Mouse (Mus musculus): ENCODE data around the gene Shmt2.

- no peak for TF ChIP-seq CTCF (IDR thresholded peaks at IDR 0.05; ENCODE audit: control insufficient read depth, insufficient read depth, insufficient replicate concordance, low read depth, low read length)
- TF ChIP-seq POLR2A (IDR thresholded peaks at IDR 0.05; ENCODE audit: control insufficient read depth, low read depth, low read length), result no peak
These were observed 4.3 kb downstream of the Shmt2 start for GRCm38 (mm10) chr10:127517941-127518340.

Measured in testis, adult 2 months (tissue).